Mouse (Mus musculus) CH12F3 (cell line): ENCODE measurements around the gene Xlr.
"Not testable (repeated sequence)": the region's sequence is repeated elsewhere in the genome, so short reads cannot be mapped to it uniquely, and the experiment has no call there.

Experiments used
- in situ Hi-C: fragments of 300-500 bp; cut with MboI; formaldehyde crosslinking; loops from 2 replicates; pipeline ENCODE4 v1.14.3; 2020; ENCODE audit warnings: low sequenced_read_pairs

The Xlr gene

GRCm38 (mm10) chrX:53797519-53797918 lies at the start of gene Xlr:
Xlr (minus strand) TSS chrX:53797706.
- in situ Hi-C loops = not testable (repeated sequence)

GRCm38 (mm10) chrX:53799074-53799473 lies 1.6 kb upstream of the Xlr start:
- in situ Hi-C loops = no loop called here

- in situ Hi-C loops = no loop called here
Measured at GRCm38 (mm10) chrX:53776276-53776675, 21.2 kb downstream of the Xlr start, which contains the start of gene Zfp36l3. Zfp36l3 (minus strand) TSS chrX:53776394.

- in situ Hi-C loops = no loop called here
Measured at GRCm38 (mm10) chrX:53757736-53758135, 39.8 kb downstream of the Xlr start, which contains the start of gene 1700013H16Rik. 1700013H16Rik (minus strand) TSS chrX:53757831.

GRCm38 (mm10) chrX:53752851-53753250 lies 44.7 kb downstream of the Xlr start:
- in situ Hi-C loops = no loop called here

- in situ Hi-C loops = no loop called here
Measured at GRCm38 (mm10) chrX:53728967-53729366, 68.5 kb downstream of the Xlr start.
